Mouse (Mus musculus) heart, embryonic 16.5 days (tissue): ENCODE data around the gene Cobll1. TPM values are rescaled to one million over a fixed set of nuclear protein-coding genes. Genes with fewer than 3 reads are reported as not detected.

Experiments used
- ATAC-seq: fragments of 200-750 bp; cut with Nextera tagmentation; replicated peaks from 2 replicates; pipeline ENCODE4 v1.8.0; 2017; ENCODE audit warnings: moderate number of reproducible peaks; ENCODE audit not compliant: insufficient read depth, low FRiP score; ENCODE audit errors: extremely low read depth
- H3K27ac ChIP-seq: fragments of 300-500 bp; sonication (generic); 2 replicates; pipeline ENCODE4 v1.5.1; 2014; ENCODE audit warnings: mild to moderate bottlenecking, low read length, control low read depth, moderate library complexity
- H3K27me3 ChIP-seq: fragments of 300-500 bp; sonication (generic); 2 replicates; pipeline ENCODE4 v1.6.1; 2014; ENCODE audit warnings: low read length, mixed read lengths; ENCODE audit not compliant: control insufficient read depth, insufficient read depth
- H3K36me3 ChIP-seq: fragments of 300-500 bp; sonication (generic); 2 replicates; pipeline ENCODE4 v1.6.1; 2014; ENCODE audit not compliant: control insufficient read depth, insufficient read depth
- H3K4me1 ChIP-seq: fragments of 300-500 bp; sonication (generic); 2 replicates; pipeline ENCODE4 v1.6.1; 2014; ENCODE audit warnings: low read length, mixed read lengths; ENCODE audit not compliant: control insufficient read depth, insufficient read depth
- H3K4me2 ChIP-seq: fragments of 300-500 bp; sonication (generic); 2 replicates; pipeline ENCODE4 v1.6.1; 2014; ENCODE audit warnings: low read depth, mild to moderate bottlenecking, control low read depth, low read length
- H3K4me3 ChIP-seq: fragments of 300-500 bp; sonication (generic); 2 replicates; pipeline ENCODE4 v1.5.1; 2014; ENCODE audit warnings: mild to moderate bottlenecking, control low read depth, low read length
- H3K9ac ChIP-seq: fragments of 300-500 bp; sonication (generic); 2 replicates; pipeline ENCODE4 v1.6.1; 2014; ENCODE audit warnings: low read length, control low read depth
- H3K9me3 ChIP-seq: fragments of 300-500 bp; sonication (generic); replicated peaks from 2 replicates; pipeline ENCODE4 v1.6.1; 2016; ENCODE audit warnings: low read length; ENCODE audit not compliant: control insufficient read depth
- WGBS: fragments of 180-500 bp; shearing (Covaris S2); extraction: QIAGEN DNeasy Blood & Tissue Kit; methylation state at CpG from one replicate; pipeline ENCODE4 v1.1.7; 2014; 5-methylcytosine and 5-hydroxymethylcytosine counted together
- polyA plus RNA-seq: library from polyadenylated mRNA; unstranded; fragments of >200 nt; fragmentation: Nextera tagmentation; extraction: Ambion mirVana; gene quantifications from 2 replicates; pipeline ENCODE4 v1.2.1, GENCODE M21; 2015

Cobll1 gene
- polyA plus RNA-seq, 1 experiment from 2014 or later, result 12.6 TPM

- H3K4me3 ChIP-seq, result peak overlapping the region; percentile 96
- under 1% methylated on average over 106 of the region's 114 CpGs for WGBS
- peak overlapping the region; percentile 89 for H3K4me2 ChIP-seq
- peak overlapping the region; percentile 77 for H3K9ac ChIP-seq
- no peaks in the 10 kb centered on the region for H3K9me3 ChIP-seq
- no peaks in the 10 kb centered on the region for H3K36me3 ChIP-seq
- no peaks in the 10 kb centered on the region for H3K27me3 ChIP-seq
- H3K27ac ChIP-seq, result peak overlapping the region; percentile 93
- H3K4me1 ChIP-seq, result peaks cover 12% of the 10 kb centered on the region
- peak; percentile 92 for ATAC-seq
Measured at GRCm38 (mm10) chr2:65238171-65238963, 836 bp downstream of the Cobll1 start.

GRCm38 (mm10) chr2:65237610-65238170 is 1.5 kb downstream of the Cobll1 start:
- Histone ChIP-seq H3K9ac (peak overlapping the region; percentile 77), H3K4me2 (peak overlapping the region; percentile 89), H3K27ac (peak overlapping the region; percentile 93), H3K4me3 (peak overlapping the region; percentile 96), H3K27me3 (no peaks in the 10 kb centered on the region), H3K9me3 (no peaks in the 10 kb centered on the region), H3K4me1 (peaks cover 12% of the 10 kb centered on the region), H3K36me3 (no peaks in the 10 kb centered on the region)
- WGBS, result 2% methylated on average over 22 of the region's 22 CpGs
- ATAC-seq, result 0 out of 2 replicates have a peak, but pooled peaks have one; percentile 1

GRCm38 (mm10) chr2:65237116-65237515 is 2.1 kb downstream of the Cobll1 start:
- peaks cover 12% of the 10 kb centered on the region for H3K4me1 ChIP-seq
- no peaks in the 10 kb centered on the region for H3K36me3 ChIP-seq
- ATAC-seq, result no peak
- peak overlapping the region; percentile 77; the same call in 1 of the 2 replicates for H3K9ac ChIP-seq
- no peaks in the 10 kb centered on the region for H3K9me3 ChIP-seq
- H3K4me3 ChIP-seq, result peak overlapping the region; percentile 96
- 62% methylated on average over 8 of the region's 8 CpGs for WGBS
- no peaks in the 10 kb centered on the region for H3K27me3 ChIP-seq
- no peak overlapping the region; the same call in 1 of the 2 replicates for H3K27ac ChIP-seq
- peak overlapping the region; percentile 89 for H3K4me2 ChIP-seq

- peak overlapping the region; percentile 89 for H3K4me2 ChIP-seq
- peaks cover 12% of the 10 kb centered on the region for H3K4me1 ChIP-seq
- no peak overlapping the region for H3K27ac ChIP-seq
- H3K27me3 ChIP-seq, result no peaks in the 10 kb centered on the region
- 82% methylated on average over 8 of the region's 8 CpGs for WGBS
- H3K4me3 ChIP-seq, result no peak overlapping the region
- H3K9me3 ChIP-seq, result no peaks in the 10 kb centered on the region
- no peak for ATAC-seq
- H3K36me3 ChIP-seq, result no peaks in the 10 kb centered on the region
- H3K9ac ChIP-seq, result no peak overlapping the region
Measured at GRCm38 (mm10) chr2:65236644-65237043, 2.6 kb downstream of the Cobll1 start.

GRCm38 (mm10) chr2:65232756-65233535 is 6.3 kb downstream of the Cobll1 start:
- no peak overlapping the region for H3K4me2 ChIP-seq
- H3K9me3 ChIP-seq, result no peaks in the 10 kb centered on the region
- 60% methylated on average over 15 of the region's 15 CpGs for WGBS
- H3K27me3 ChIP-seq, result no peaks in the 10 kb centered on the region
- ATAC-seq, result no peak
- peaks cover 14% of the 10 kb centered on the region for H3K4me1 ChIP-seq
- H3K36me3 ChIP-seq, result no peaks in the 10 kb centered on the region
- no peak overlapping the region for H3K27ac ChIP-seq
- H3K4me3 ChIP-seq, result no peak overlapping the region
- H3K9ac ChIP-seq, result no peak overlapping the region

- 84% methylated on average over 7 of the region's 7 CpGs for WGBS
- no peak overlapping the region for H3K9ac ChIP-seq
- no peaks in the 10 kb centered on the region for H3K36me3 ChIP-seq
- H3K27ac ChIP-seq, result no peak overlapping the region
- ATAC-seq, result no peak
- no peaks in the 10 kb centered on the region for H3K27me3 ChIP-seq
- peaks cover 6% of the 10 kb centered on the region; the same call in 1 of the 2 replicates for H3K4me1 ChIP-seq
- no peaks in the 10 kb centered on the region for H3K9me3 ChIP-seq
- no peak overlapping the region for H3K4me2 ChIP-seq
- no peak overlapping the region for H3K4me3 ChIP-seq
Measured at GRCm38 (mm10) chr2:65228426-65228825, 10.8 kb downstream of the Cobll1 start.

GRCm38 (mm10) chr2:65227898-65228290 is 11.3 kb downstream of the Cobll1 start:
- no peaks in the 10 kb centered on the region for H3K9me3 ChIP-seq
- no peak overlapping the region for H3K9ac ChIP-seq
- WGBS, result 63% methylated on average over 2 of the region's 2 CpGs
- ATAC-seq, result no peak
- no peak overlapping the region for H3K27ac ChIP-seq
- no peaks in the 10 kb centered on the region for H3K27me3 ChIP-seq
- H3K4me2 ChIP-seq, result no peak overlapping the region
- H3K4me1 ChIP-seq, result peaks cover 6% of the 10 kb centered on the region; the same call in 1 of the 2 replicates
- no peak overlapping the region for H3K4me3 ChIP-seq
- H3K36me3 ChIP-seq, result no peaks in the 10 kb centered on the region

GRCm38 (mm10) chr2:65227154-65227897 is 11.9 kb downstream of the Cobll1 start:
- peaks cover 6% of the 10 kb centered on the region; the same call in 1 of the 2 replicates for H3K4me1 ChIP-seq
- H3K4me3 ChIP-seq, result no peak overlapping the region
- ATAC-seq, result no peak
- H3K4me2 ChIP-seq, result no peak overlapping the region
- no peaks in the 10 kb centered on the region for H3K9me3 ChIP-seq
- WGBS, result 90% methylated on average over 6 of the region's 6 CpGs
- no peak overlapping the region for H3K9ac ChIP-seq
- H3K27ac ChIP-seq, result no peak overlapping the region
- no peaks in the 10 kb centered on the region for H3K27me3 ChIP-seq
- no peaks in the 10 kb centered on the region for H3K36me3 ChIP-seq
